Mouse (Mus musculus) cerebellum, adult 2 months (tissue): ENCODE results near the gene Wfdc13. TPM values are rescaled to one million over a fixed set of nuclear protein-coding genes. Genes with fewer than 3 reads are reported as not detected.
A peak's percentile ranks its signal among the peaks of the same experiment; 100 is the strongest.

Experiments used
- DNase-seq, 2 experiments: peaks; one replicate each; pipeline ENCODE4 v3.0.0; 2021
- H3K27ac ChIP-seq: fragments of 200-500 bp; 2 replicates; pipeline ENCODE4 v1.5.1; 2012; ENCODE audit warnings: low read length, control low read depth, inconsistent platforms; ENCODE audit not compliant: insufficient read depth
- H3K27me3 ChIP-seq: fragments of 200-500 bp; 2 replicates; pipeline ENCODE4 v1.6.1; 2012; ENCODE audit warnings: inconsistent platforms, mild to moderate bottlenecking, low read length, moderate library complexity; ENCODE audit not compliant: control insufficient read depth, insufficient read depth
- H3K4me1 ChIP-seq: fragments of 200-500 bp; 2 replicates; pipeline ENCODE4 v1.6.1; 2011; ENCODE audit warnings: low read length; ENCODE audit not compliant: control insufficient read depth, insufficient read depth
- H3K4me3 ChIP-seq: fragments of 200-500 bp; replicated peaks from 2 replicates; pipeline ENCODE3; 2011; ENCODE audit warnings: mild to moderate bottlenecking, low read depth, low read length, control low read depth; ENCODE audit not compliant: insufficient read depth
- CTCF ChIP-seq: fragments of 200-500 bp; IDR thresholded peaks from 2 replicates; pipeline ENCODE4 v1.5.1; 2011; ENCODE audit warnings: low read depth, mild to moderate bottlenecking, control low read depth, low read length, moderate library complexity, borderline replicate concordance; ENCODE audit not compliant: insufficient read depth
- POLR2A ChIP-seq: fragments of 200-500 bp; IDR thresholded peaks from 2 replicates; pipeline ENCODE4 v1.6.1; 2011; ENCODE audit warnings: low read length, control low read depth, borderline replicate concordance; ENCODE audit not compliant: insufficient read depth
- WGBS: fragments of 180-500 bp; shearing (Covaris S2); methylation state at CpG from one replicate; pipeline ENCODE4 v1.1.7; 2018; 5-methylcytosine and 5-hydroxymethylcytosine counted together
- polyA plus RNA-seq: library from polyadenylated mRNA; depleted of rRNA; stranded (reverse); fragments of >200 nt; gene quantifications from 2 replicates; pipeline ENCODE4 v1.2.3, GENCODE M21; 2012; rRNA removed

Gene Wfdc13
- not detected in 2 replicates for polyA plus RNA-seq

DNA sequence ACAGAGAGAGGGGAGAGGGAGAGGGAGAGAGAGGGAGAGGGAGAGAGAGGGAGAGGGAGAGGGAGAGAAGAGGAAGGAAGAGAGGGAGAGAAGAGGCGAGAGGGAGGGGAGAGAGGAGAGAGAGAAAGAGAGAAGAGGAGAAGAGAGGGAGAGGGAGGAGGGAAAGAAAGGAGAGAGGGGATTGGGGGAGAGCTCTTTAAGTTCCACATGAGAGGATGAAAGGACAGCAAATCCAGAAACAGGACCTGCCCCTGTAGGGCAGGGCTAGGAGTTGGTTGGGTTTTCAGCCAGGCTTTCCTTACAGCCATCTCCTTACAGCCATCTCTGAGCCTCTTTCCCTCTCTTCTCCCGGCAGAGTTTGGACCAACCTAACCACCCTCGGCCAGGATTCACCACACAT, at the start of gene Wfdc13:
TSS of gene Wfdc13 (plus strand) at position 301 of the 400 bp plus-strand sequence.
- Histone ChIP-seq H3K4me3 (no peak within 1 kb of the TSS), H3K27ac (no peak within 1 kb of the TSS), H3K4me1 (no peaks in the 10 kb centered on the region), H3K27me3 (no peaks in the 10 kb centered on the region)
- WGBS: 61% methylated on average over 3 of the region's 3 CpGs
- DNase-seq: no peak
- TF ChIP-seq POLR2A (no peak), CTCF (no peak)

DNA sequence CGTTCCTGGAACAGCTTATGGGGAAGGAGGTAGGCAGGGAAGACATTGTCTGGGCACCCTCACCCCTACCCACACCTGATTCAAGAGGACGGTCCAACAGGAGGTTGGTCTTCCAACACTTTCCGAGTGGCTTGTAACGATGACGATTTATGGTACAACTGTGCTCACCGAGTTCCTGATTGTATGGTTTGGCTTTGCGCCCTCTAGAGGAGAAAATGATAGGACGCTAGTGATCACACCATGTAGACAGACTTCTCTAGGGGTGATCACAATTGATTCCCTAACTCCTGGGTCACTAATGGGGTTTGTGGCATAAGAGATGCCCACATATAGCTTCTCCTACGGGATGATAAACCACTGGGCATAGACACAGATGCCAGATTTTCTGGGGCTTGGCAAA, 49.6 kb upstream of the Wfdc13 start:
- TF ChIP-seq CTCF: no peak
- TF ChIP-seq POLR2A: no peak
- WGBS: 77% methylated on average over 9 of the region's 9 CpGs
- no peak for DNase-seq
- H3K27ac ChIP-seq: no peak overlapping the region
- no peak overlapping the region for H3K4me3 ChIP-seq
- H3K4me1 ChIP-seq: no peaks in the 10 kb centered on the region
- H3K27me3 ChIP-seq: no peaks in the 10 kb centered on the region

DNA sequence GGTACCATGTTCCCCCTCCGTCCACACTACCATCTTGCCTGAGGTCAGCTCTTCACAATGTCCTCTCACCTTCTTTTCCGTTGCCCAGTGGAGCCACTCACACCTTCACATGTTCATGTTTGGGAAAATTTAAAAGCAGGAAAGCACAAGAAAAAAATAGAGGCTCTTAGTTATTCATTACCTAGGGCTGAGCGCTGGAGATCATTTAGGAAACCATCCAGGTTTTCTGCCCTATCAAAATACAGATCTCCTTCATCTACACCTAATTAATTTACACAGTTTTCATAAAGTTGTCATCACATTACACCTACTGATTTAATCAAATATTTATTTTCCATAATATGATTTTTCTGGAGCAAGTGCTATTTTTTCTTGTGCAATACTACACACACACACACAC, 46.2 kb upstream of the Wfdc13 start, which contains the start of gene Wfdc16:
TSS of gene Wfdc16 (minus strand) at position 101 of the 400 bp plus-strand sequence.
- Histone ChIP-seq H3K4me1 (no peaks in the 10 kb centered on the region), H3K4me3 (no peak within 1 kb of the TSS), H3K27ac (no peak within 1 kb of the TSS), H3K27me3 (no peaks in the 10 kb centered on the region)
- no peak for TF ChIP-seq POLR2A
- TF ChIP-seq CTCF: no peak
- 89% methylated on average over 3 of the region's 3 CpGs for WGBS
- no peak for DNase-seq

DNA sequence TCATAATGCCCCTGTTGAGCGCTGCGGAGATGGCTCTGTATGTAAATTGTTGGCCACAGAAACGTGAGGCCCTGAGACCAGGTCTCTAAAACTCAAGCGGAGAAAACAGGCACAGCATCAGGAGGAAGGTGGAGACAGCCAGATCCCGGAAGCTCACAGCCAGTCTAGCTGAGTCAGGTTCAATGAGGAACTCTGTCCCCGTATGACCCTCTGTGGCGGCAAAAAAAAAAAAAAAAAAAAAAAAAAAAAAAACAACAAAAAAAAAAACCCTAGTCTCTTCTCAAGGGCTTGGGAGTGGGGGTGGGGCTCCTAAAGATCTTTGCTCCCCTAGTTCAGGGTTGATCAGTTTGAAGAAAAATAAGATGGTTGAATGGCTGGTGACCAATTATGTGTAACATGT, 43.8 kb upstream of the Wfdc13 start:
- H3K4me1 ChIP-seq: no peaks in the 10 kb centered on the region
- whole genome bisulfite sequencing: 60% methylated on average over 7 of the region's 7 CpGs
- H3K27ac ChIP-seq: no peak overlapping the region
- TF ChIP-seq CTCF: no peak
- TF ChIP-seq POLR2A: no peak
- no peak for DNase-seq
- no peak overlapping the region for H3K4me3 ChIP-seq
- no peaks in the 10 kb centered on the region; the same call in 1 of the 2 replicates for H3K27me3 ChIP-seq

DNA sequence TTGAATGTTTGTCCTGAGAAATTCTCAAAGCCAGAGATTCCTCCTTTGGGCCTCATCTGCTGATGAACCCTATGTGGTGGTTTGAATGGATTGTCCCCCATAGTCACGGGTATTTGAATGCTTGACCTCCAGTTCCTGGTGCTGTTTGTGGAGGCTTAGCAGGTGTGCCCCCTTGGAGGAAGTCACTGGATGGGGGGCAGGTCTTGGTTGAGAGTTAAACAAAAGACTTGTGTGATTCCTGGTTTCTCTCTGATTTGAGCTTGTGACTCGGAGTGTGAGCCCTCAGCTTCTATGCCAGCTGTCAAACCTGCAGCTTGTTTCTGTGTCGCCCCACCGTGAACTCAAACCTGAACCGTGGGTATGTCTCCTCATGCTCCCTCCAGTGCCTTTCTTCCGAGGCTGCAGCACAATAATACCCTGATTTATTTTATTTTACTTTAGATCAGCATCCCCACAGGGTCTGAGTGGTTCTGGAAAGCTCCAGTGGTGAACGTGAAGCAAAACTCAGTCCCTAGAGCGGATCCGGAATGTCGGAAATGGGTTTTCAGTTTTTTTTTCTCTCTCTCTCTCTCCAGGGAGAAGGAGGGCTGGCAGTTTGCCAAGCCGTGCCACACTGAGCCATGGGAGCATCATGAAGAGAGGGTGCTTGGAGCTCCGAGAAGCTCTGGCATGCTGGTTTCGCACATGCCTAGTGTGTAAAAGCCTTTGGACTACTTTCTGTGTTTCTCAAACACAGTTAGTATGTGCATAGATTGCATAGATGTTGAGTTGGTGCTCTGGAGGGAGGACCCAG, 42.8 kb upstream of the Wfdc13 start:
- H3K4me3 ChIP-seq: no peak overlapping the region
- 40% methylated on average over 13 of the region's 13 CpGs for WGBS
- no peaks in the 10 kb centered on the region for H3K4me1 ChIP-seq
- TF ChIP-seq CTCF (no peak), POLR2A (no peak)
- DNase-seq: no peak
- no peaks in the 10 kb centered on the region; the same call in 1 of the 2 replicates for H3K27me3 ChIP-seq
- H3K27ac ChIP-seq: no peak overlapping the region

DNA sequence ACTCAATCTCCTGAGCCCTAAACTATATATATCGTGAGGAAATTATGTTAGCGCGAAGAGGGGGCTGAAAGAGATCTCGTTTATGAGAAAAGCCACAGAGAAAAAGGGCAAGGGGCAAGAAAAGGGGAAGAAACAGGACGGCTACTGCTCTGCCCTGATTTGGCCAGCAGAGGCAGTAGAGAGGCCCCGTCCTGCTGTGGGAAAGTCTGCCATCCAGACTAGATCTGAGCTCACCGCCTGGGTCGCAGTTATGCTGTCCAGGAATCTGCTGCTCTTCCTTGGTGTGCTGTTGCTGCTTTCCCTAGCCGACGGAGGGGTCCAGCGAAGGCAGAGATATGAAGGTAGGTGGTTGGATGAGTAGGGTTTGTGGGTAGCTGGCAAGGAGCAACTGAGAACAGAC, 29.0 kb upstream of the Wfdc13 start, which contains the start of gene Wfdc10:
TSS of gene Wfdc10 (plus strand) at position 189 of the 400 bp plus-strand sequence.
- Histone ChIP-seq H3K4me1 (no peaks in the 10 kb centered on the region), H3K27ac (no peak within 1 kb of the TSS), H3K27me3 (no peaks in the 10 kb centered on the region), H3K4me3 (no peak within 1 kb of the TSS)
- TF ChIP-seq POLR2A (no peak), CTCF (peak; percentile 59)
- peak in 1 of 2 experiments; percentile 13 for DNase-seq
- 13% methylated on average over 11 of the region's 11 CpGs for WGBS

DNA sequence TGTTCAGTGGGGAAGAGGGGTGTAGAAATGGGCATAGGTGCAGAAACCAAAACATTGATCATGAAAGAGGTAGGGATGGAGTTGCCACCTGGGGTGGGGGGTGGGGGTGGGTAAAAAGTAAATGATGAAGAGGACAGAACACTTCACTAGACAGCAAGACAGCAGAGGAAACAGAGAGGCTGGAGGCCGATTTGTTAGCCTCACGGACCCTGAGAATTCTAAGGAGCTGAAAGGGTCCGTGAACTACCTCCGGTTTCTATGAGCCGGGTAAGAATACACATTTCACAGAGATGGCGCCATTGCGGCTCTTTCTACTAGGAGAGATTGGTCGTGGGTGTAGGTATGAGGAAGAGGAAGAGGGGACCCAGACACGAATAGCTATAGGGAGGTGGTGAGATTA, 28.4 kb upstream of the Wfdc13 start, which contains the start of gene Wfdc9:
TSS of gene Wfdc9 (minus strand) at position 101 of the 400 bp plus-strand sequence.
- Histone ChIP-seq H3K27me3 (no peaks in the 10 kb centered on the region), H3K4me3 (no peak within 1 kb of the TSS), H3K27ac (no peak within 1 kb of the TSS), H3K4me1 (no peaks in the 10 kb centered on the region)
- no peak for DNase-seq
- TF ChIP-seq POLR2A (no peak), CTCF (no peak)
- 79% methylated on average over 9 of the region's 9 CpGs for WGBS

DNA sequence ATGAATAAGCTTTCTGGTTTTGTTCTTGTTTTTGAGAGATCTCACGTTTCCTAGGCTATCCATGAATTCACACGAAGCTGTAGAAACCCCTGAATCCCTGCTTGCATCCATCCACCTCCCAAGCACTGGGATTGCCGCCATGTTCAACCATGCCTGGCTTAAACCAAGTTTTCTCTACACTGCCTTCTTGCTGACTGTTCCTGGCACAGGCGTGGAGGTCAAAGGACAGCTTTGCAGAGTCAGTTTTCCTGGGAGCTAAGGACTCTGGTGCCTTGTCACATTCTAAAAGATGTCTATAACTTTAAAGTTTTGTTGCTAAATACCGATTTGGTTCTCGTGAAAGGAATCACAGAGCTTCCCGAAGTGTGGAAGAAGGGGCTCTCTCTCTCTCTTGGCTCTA, 20.1 kb upstream of the Wfdc13 start:
- TF ChIP-seq CTCF: no peak
- no peak for TF ChIP-seq POLR2A
- DNase-seq: no peak
- no peak overlapping the region for H3K4me3 ChIP-seq
- no peak overlapping the region for H3K27ac ChIP-seq
- no peaks in the 10 kb centered on the region for H3K4me1 ChIP-seq
- WGBS: 83% methylated on average over 7 of the region's 7 CpGs
- no peaks in the 10 kb centered on the region for H3K27me3 ChIP-seq
